Mouse (Mus musculus) midbrain, embryonic 16.5 days (tissue): ENCODE measurements around the gene Twf1. TPM values are rescaled to one million over a fixed set of nuclear protein-coding genes. Genes with fewer than 3 reads are reported as not detected.

Experiments used
- ATAC-seq: fragments of 200-750 bp; cut with Nextera tagmentation; 2 replicates; pipeline ENCODE4 v1.8.0; 2017; ENCODE audit warnings: moderate TSS enrichment
- H3K27ac ChIP-seq: fragments of 300-500 bp; sonication (generic); 2 replicates; pipeline ENCODE4 v1.5.1; 2014; ENCODE audit warnings: mild to moderate bottlenecking, low read length, mixed read lengths
- H3K27me3 ChIP-seq: fragments of 300-500 bp; sonication (generic); 2 replicates; pipeline ENCODE4 v1.6.1; 2014; ENCODE audit warnings: low read depth, low read length, mixed read lengths; ENCODE audit not compliant: control insufficient read depth, insufficient read depth
- H3K36me3 ChIP-seq: fragments of 300-500 bp; sonication (generic); 2 replicates; pipeline ENCODE4 v1.6.1; 2014; ENCODE audit warnings: mild to moderate bottlenecking, low read length, moderate library complexity, mixed read lengths; ENCODE audit not compliant: control insufficient read depth, insufficient read depth
- H3K4me1 ChIP-seq: fragments of 300-500 bp; sonication (generic); 2 replicates; pipeline ENCODE4 v1.6.1; 2014; ENCODE audit warnings: mild to moderate bottlenecking, low read length, mixed read lengths; ENCODE audit not compliant: control insufficient read depth, insufficient read depth
- H3K4me2 ChIP-seq: fragments of 300-500 bp; sonication (generic); 2 replicates; pipeline ENCODE4 v1.6.1; 2014; ENCODE audit warnings: mild to moderate bottlenecking, low read length, mixed read lengths
- H3K4me3 ChIP-seq: fragments of 300-500 bp; sonication (generic); 2 replicates; pipeline ENCODE4 v1.5.1; 2014; ENCODE audit warnings: low read depth, mild to moderate bottlenecking, low read length, moderate library complexity, mixed read lengths
- H3K9ac ChIP-seq: fragments of 300-500 bp; sonication (generic); 2 replicates; pipeline ENCODE4 v1.6.1; 2014; ENCODE audit warnings: low read depth, low read length, mixed read lengths
- H3K9me3 ChIP-seq: fragments of 300-500 bp; sonication (generic); replicated peaks from 2 replicates; pipeline ENCODE4 v1.6.1; 2014; ENCODE audit warnings: mild to moderate bottlenecking, low read length, mixed read lengths; ENCODE audit not compliant: control insufficient read depth, poor library complexity, severe bottlenecking
- WGBS: fragments of 180-500 bp; shearing (Covaris S2); extraction: QIAGEN DNeasy Blood & Tissue Kit; methylation state at CpG from one replicate; pipeline ENCODE4 v1.1.7; 2014; 5-methylcytosine and 5-hydroxymethylcytosine counted together
- polyA plus RNA-seq: library from polyadenylated mRNA; unstranded; fragments of >200 nt; fragmentation: Nextera tagmentation; extraction: Ambion mirVana; gene quantifications from 2 replicates; pipeline ENCODE4 v1.2.1, GENCODE M21; 2015

Gene Twf1
- polyA plus RNA-seq, 1 experiment from 2014 or later, result 71.4 TPM

DNA sequence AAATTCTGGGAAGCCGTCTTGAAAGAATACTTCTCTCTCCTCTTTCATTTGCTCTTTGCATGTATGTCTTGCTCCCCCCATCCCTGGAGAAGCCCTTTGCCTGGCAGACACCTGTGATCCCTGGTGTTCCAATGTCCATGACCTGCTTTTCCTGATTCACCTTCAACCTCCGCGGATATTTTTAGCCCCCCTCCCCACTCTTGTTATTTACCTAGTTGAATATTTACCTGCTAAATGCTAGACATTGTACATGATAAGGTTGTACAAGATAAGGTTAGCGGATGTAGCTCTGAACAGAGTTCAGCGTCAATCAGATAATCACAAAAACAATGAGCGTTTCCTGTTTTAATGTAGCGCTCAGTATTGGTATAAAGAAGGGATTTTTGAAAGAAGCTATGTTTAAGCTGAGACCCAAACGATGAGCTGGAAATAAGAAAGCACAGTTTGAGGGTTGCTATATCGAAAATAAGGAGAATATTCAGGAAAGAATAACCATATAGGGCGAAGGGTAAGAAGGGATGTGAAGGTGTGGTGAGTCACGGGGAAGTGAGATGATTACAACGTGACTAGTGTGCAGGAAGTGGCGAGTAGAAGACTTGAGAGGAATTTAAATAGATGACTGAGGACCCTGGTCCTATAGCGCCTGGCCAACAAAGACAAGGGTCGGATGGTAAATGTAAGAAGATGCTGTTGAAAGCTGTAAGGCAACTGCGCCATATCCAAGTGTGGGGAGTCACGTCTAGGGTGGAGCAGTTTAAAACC is 30.6 kb downstream of the Twf1 start:
- Histone ChIP-seq H3K36me3 (no peaks in the 10 kb centered on the region), H3K9ac (no peak overlapping the region), H3K27me3 (no peaks in the 10 kb centered on the region), H3K4me2 (no peak overlapping the region), H3K27ac (no peak overlapping the region), H3K4me1 (no peaks in the 10 kb centered on the region), H3K4me3 (no peak overlapping the region), H3K9me3 (no peaks in the 10 kb centered on the region)
- 87% methylated on average over 17 of the region's 17 CpGs for WGBS
- ATAC-seq, result no peak

DNA sequence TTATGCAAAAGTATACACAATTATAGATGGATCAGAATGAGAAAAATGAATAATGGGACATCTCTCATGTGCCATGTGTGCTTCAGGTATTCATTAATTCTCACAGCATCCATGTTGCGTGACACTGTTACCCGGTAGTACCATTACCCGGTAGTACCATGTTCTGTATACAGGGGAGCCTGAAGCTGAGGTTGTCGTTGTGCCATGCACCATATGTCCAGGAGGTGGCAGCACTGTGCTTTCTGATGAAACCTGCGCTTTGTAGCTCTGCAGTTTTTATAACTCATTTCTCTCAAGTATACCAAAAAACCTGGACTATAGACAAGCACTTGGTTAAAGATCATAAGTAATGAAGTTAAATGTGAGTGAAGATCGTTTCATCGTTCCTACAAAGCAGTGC is 32.2 kb downstream of the Twf1 start:
- Histone ChIP-seq H3K4me2 (no peak overlapping the region), H3K4me3 (no peak overlapping the region), H3K9ac (no peak overlapping the region), H3K4me1 (no peaks in the 10 kb centered on the region), H3K9me3 (no peaks in the 10 kb centered on the region), H3K27ac (no peak overlapping the region), H3K27me3 (no peaks in the 10 kb centered on the region), H3K36me3 (no peaks in the 10 kb centered on the region)
- peak; percentile 64 for ATAC-seq
- WGBS, result 28% methylated on average over 7 of the region's 7 CpGs

DNA sequence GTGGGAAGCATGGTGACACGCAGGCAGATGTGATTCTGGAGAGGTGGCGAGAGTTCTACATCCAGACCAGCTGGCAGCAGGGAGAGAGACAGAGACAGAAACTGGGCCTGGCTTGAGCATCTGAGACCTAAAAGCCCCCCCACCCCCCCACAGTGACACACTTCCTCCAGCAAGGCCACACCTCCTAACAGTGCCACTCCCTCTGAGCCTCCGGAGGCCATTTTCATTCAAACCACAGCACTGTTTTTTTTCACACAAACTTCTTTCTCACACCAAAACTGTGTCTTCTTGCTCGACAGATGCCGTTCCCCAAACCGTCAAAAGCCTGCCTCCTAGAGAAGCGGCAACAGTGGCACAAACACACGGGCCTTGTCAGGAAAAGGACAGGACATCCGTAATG is 36.2 kb downstream of the Twf1 start:
- H3K27me3 ChIP-seq, result no peaks in the 10 kb centered on the region
- H3K4me2 ChIP-seq, result no peak overlapping the region
- H3K9me3 ChIP-seq, result peaks cover 10% of the 10 kb centered on the region; the same call in 1 of the 2 replicates
- H3K4me3 ChIP-seq, result no peak overlapping the region
- H3K36me3 ChIP-seq, result no peaks in the 10 kb centered on the region
- H3K9ac ChIP-seq, result no peak overlapping the region
- no peak overlapping the region for H3K27ac ChIP-seq
- no peak for ATAC-seq
- H3K4me1 ChIP-seq, result no peaks in the 10 kb centered on the region
- 92% methylated on average over 9 of the region's 9 CpGs for WGBS

DNA sequence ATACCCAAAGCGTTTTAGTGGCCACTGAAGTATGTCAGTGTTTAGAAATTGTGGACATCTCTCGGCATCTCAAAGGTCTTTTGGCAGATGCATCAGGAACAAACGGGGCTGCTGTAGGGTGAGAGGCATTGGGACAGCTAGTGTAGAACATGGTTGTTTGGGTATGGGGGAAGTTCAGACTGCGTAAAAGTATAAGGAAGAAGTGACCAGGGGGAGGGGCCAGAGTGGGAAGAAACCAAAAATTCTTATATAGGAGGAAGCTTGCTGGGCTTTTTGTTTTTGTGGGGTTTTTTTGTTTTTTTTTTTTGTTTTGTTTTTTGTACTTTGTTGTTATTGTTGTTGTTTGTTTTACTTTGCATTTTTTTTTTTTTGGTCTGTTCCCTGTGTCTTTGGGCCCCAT is 44.8 kb downstream of the Twf1 start:
- H3K4me1 ChIP-seq, result peaks cover 2% of the 10 kb centered on the region; the same call in 1 of the 2 replicates
- no peak overlapping the region for H3K4me3 ChIP-seq
- no peak overlapping the region for H3K4me2 ChIP-seq
- H3K36me3 ChIP-seq, result no peaks in the 10 kb centered on the region
- H3K9me3 ChIP-seq, result peaks cover 3% of the 10 kb centered on the region; the same call in 1 of the 2 replicates
- 89% methylated on average over 4 of the region's 4 CpGs for WGBS
- no peaks in the 10 kb centered on the region for H3K27me3 ChIP-seq
- H3K27ac ChIP-seq, result no peak overlapping the region
- H3K9ac ChIP-seq, result no peak overlapping the region
- no peak for ATAC-seq

DNA sequence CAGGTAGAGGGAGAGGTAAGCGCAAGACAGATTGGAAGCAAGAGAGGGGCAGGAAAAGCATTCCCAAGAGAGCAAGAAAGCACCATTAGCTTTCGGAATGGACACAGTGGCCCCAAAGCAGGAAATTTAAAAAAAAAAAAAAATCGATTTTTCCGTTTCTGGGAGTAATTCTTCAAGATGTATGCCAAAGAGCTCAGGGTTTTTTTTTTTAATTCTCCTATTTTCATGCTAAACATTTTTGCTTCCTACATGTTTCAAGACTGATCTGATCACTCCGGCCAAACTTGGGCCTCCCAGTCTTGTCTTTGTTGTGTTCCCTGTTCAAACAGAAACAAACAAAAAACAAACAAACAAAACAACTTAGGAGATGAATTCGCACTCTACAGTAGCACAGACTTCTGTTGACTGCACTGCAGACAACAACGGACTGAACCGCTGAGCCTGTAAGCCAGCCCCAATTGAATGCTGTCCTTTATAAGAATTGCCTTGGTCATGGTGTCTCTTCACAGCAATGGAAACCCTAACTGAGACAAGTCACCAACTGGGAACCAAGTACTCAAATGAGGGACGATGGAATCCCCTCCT is 45.5 kb downstream of the Twf1 start:
- Histone ChIP-seq H3K27ac (peak overlapping the region; percentile 48), H3K4me1 (peaks cover 2% of the 10 kb centered on the region; the same call in 1 of the 2 replicates), H3K27me3 (no peaks in the 10 kb centered on the region), H3K4me3 (peak overlapping the region; percentile 88), H3K4me2 (peak overlapping the region; percentile 67), H3K36me3 (no peaks in the 10 kb centered on the region), H3K9me3 (no peaks in the 10 kb centered on the region), H3K9ac (peak overlapping the region; percentile 76)
- no peak for ATAC-seq
- 38% methylated on average over 9 of the region's 9 CpGs for WGBS

DNA sequence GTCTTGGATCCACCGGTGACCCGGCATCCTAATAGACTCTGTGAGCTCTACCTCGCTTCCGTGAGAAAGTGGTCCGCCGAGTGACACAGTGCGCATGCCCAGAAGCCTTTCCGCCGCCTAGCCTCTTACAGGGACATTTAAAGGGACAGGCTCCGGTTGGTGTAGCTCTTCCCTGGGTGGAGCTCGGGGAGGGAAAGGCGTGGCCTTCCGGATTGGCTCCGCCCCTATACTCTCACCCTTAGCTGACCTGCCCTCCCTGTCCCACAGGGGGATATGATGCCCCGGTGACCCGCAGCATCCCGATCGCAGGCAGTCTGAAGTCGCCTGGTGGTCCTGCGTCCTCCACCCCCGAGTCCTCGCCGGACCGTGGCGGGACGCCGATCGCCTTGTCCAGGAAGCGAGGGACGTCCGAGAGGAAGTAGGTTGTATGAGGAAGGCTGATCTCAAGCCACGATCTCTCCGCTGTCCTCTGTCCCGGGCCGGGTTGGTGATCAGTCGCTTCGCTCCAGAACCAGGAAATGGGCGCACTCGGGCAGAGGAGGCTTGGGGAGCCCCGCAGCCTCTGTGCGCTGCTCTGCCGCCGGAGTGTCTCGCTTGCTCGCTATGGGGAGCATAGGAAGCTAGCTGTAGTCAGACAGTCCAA is 46.2 kb downstream of the Twf1 start, which contains the start of the genes Pus7l and Irak4:
Pus7l (minus strand) TSS at position 139 of the 643 bp plus-strand sequence.
Irak4 (plus strand) TSS at position 235 of the 643 bp plus-strand sequence.
- under 1% methylated on average over 45 of the region's 45 CpGs for WGBS
- Histone ChIP-seq H3K9me3 (no peaks in the 10 kb centered on the region), H3K36me3 (no peaks in the 10 kb centered on the region), H3K4me1 (peaks cover 2% of the 10 kb centered on the region; the same call in 1 of the 2 replicates), H3K27ac (peak within 1 kb of the TSS; percentile 70), H3K27me3 (no peaks in the 10 kb centered on the region), H3K4me2 (peak within 1 kb of the TSS; percentile 67), H3K4me3 (peak within 1 kb of the TSS; percentile 88), H3K9ac (peak within 1 kb of the TSS; percentile 76)
- ATAC-seq, result peak; percentile 97

DNA sequence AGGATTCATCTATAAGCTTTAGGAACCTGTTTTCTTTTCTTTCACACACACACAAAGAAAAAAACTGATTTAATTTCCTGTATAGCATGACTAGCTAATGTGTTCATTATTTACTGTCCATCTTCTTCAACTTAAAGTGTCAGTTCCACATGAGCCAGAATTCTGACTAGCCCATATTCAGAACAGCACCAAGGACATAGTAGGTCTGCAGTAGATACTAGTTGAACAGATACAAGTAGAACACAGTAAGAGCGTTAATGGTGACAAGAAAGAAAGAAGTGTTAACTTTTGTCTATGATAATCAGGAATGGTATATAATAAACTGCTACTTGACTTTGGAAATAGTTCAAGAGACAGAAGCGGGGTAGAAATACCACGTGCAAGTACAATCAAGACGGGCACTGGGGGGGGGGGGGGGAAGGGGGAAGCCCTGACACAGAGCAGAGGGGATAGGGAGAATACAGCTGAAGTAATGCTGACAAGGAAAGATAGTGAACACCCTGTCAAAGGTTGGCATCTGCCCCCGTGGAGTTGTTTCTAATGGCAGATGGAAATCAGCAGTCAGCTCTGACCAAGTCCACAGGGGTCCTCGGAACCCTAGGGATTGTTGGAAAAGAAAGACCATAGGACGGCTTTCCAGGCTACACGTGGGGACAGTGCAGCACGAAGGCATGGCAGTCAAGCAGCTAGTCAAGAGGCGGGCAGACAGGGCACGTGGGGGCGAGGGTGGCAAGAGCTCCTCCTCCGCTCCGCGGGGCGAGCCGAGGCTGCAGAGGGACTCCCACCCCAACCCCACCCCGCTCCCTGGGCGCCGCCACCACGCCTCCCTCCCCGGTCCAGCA is 46.9 kb downstream of the Twf1 start:
- peak overlapping the region; percentile 76 for H3K9ac ChIP-seq
- peak; percentile 92 for ATAC-seq
- H3K27me3 ChIP-seq, result no peaks in the 10 kb centered on the region
- no peaks in the 10 kb centered on the region for H3K36me3 ChIP-seq
- H3K9me3 ChIP-seq, result no peaks in the 10 kb centered on the region
- peaks cover 2% of the 10 kb centered on the region; the same call in 1 of the 2 replicates for H3K4me1 ChIP-seq
- peak overlapping the region; percentile 67 for H3K4me2 ChIP-seq
- peak overlapping the region; percentile 70 for H3K27ac ChIP-seq
- H3K4me3 ChIP-seq, result peak overlapping the region; percentile 88
- WGBS, result 8% methylated on average over 22 of the region's 22 CpGs

DNA sequence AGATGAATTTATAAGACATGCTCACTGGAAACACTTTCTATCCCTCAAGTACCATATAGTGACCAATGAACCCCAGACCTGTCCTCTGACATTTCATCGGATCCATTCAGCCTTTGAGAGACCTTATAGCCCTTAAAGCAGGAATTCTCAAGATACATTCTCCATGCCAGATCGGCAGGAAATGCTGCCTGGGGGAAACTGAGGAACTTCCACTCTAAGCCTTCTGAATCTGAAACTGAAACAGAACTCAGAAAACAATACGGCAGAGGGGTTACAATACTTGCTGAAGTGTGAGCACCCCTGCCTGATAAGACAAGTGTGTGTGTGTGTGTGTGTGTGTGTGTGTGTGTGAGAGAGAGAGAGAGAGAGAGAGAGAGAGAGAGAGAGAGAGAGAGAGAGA is 50.4 kb downstream of the Twf1 start:
- Histone ChIP-seq H3K4me1 (peaks cover 2% of the 10 kb centered on the region; the same call in 1 of the 2 replicates), H3K9ac (no peak overlapping the region), H3K27ac (no peak overlapping the region), H3K36me3 (no peaks in the 10 kb centered on the region), H3K4me2 (no peak overlapping the region), H3K27me3 (no peaks in the 10 kb centered on the region), H3K9me3 (no peaks in the 10 kb centered on the region), H3K4me3 (no peak overlapping the region)
- 92% methylated on average over 3 of the region's 3 CpGs for WGBS
- no peak for ATAC-seq
